In genomic region chr10:112423327-112423726, GRCm38 (mm10) we compare ENCODE assay signal across 13 mouse cellular contexts.
A peak's percentile ranks its signal among the peaks of the same experiment; 100 is the strongest.
DNase-seq lines count a peak whose midpoint lies in the region; ATAC-seq lines count a peak whose summit lies in the region.
"Had no signal": no experiment of that assay in that cellular context is flagged by ENCODE, and none has a peak within 500 bp of the region (broad histone marks: within the 10 kb centered on the region; RNA-seq: fewer than 3 reads in every experiment).

No protein-coding gene starts in this region.

- no peak overlapping the region for H3K4me3 ChIP-seq in kidney, embryonic 16.5 days (ENCODE audit: low read length)
- no peak overlapping the region for H3K4me3 ChIP-seq in limb, embryonic 10.5 days
- H3K4me3 ChIP-seq: midbrain, embryonic 10.5 days; neural tube, embryonic 13.5 days had no signal

- H3K36me3 ChIP-seq in kidney, embryonic 16.5 days (ENCODE audit: insufficient read depth, low read length) = no peaks in the 10 kb centered on the region
- no peaks in the 10 kb centered on the region for H3K36me3 ChIP-seq in limb, embryonic 10.5 days
- H3K36me3 ChIP-seq: midbrain, embryonic 10.5 days; neural tube, embryonic 13.5 days had no signal

- no peak for ATAC-seq in kidney, embryonic 16.5 days (ENCODE audit: low FRiP score, low TSS enrichment)
- no peak for ATAC-seq in megakaryocyte, adult 5-6 weeks (ENCODE audit: poor library complexity, severe bottlenecking)

- H3K4me2 ChIP-seq in kidney, embryonic 16.5 days (replicated peaks; ENCODE audit: low read depth, low read length) = no peak overlapping the region
- H3K4me2 ChIP-seq: neural tube, embryonic 13.5 days had no signal

- no peaks in the 10 kb centered on the region for H3K27me3 ChIP-seq in kidney, embryonic 16.5 days (ENCODE audit: insufficient read depth, low read length)
- H3K27me3 ChIP-seq in limb, embryonic 10.5 days (ENCODE audit: low read depth, poor library complexity, severe bottlenecking) = no peaks in the 10 kb centered on the region
- H3K27me3 ChIP-seq: neural tube, embryonic 13.5 days had no signal

- H3K27ac ChIP-seq in kidney, embryonic 16.5 days (ENCODE audit: low read length) = no peak overlapping the region
- no peak overlapping the region for H3K27ac ChIP-seq in limb, embryonic 10.5 days
- H3K27ac ChIP-seq: midbrain, embryonic 10.5 days; neural tube, embryonic 13.5 days had no signal

- no peaks in the 10 kb centered on the region for H3K9me3 ChIP-seq in kidney, embryonic 16.5 days (ENCODE audit: low read length)
- H3K9me3 ChIP-seq in limb, embryonic 10.5 days (replicated peaks) = no peaks in the 10 kb centered on the region
- H3K9me3 ChIP-seq: midbrain, embryonic 10.5 days; neural tube, embryonic 13.5 days had no signal

- 48% methylated on average over 10 of the region's 10 CpGs for WGBS in kidney, embryonic 16.5 days
- 58% methylated on average over 10 of the region's 10 CpGs for WGBS in limb, embryonic 10.5 days

- H3K4me1 ChIP-seq in kidney, embryonic 16.5 days (ENCODE audit: insufficient read depth, low read length) = no peaks in the 10 kb centered on the region
- H3K4me1 ChIP-seq in limb, embryonic 10.5 days = no peaks in the 10 kb centered on the region
- H3K4me1 ChIP-seq: midbrain, embryonic 10.5 days; neural tube, embryonic 13.5 days had no signal

- H3K9ac ChIP-seq in kidney, embryonic 16.5 days (replicated peaks; ENCODE audit: low read length) = no peak overlapping the region
- H3K9ac ChIP-seq: neural tube, embryonic 13.5 days had no signal

- DNase-seq in adrenal gland, postnatal 10 days = peak; percentile 13
- DNase-seq in adrenal gland, adult 18-20 months (ENCODE audit: low spot score in 2 of 2) = no peak
- peak; percentile 16 for DNase-seq in kidney, postnatal 14 days
- DNase-seq in adipocyte (ENCODE audit: low spot score) = peak; percentile 55
- peak; percentile 33 for DNase-seq in limb, embryonic 10.5 days (ENCODE audit: low spot score)
- DNase-seq in yolk sac, embryonic 10.5 days (ENCODE audit: low spot score) = no peak
- DNase-seq: cerebellum, postnatal 25 days; gastrocnemius, postnatal 25 days; lung, adult 2 months had no signal

Comparison
In these comparisons a context has a peak if more than half of its experiments do, and no peak if none do; other contexts are left out.
1. DNase-seq: peak in adrenal gland, postnatal 10 days (single experiment), kidney, postnatal 14 days (single experiment), adipocyte (single experiment) and limb, embryonic 10.5 days (single experiment); none in adrenal gland, adult 18-20 months (0 of 2) and yolk sac, embryonic 10.5 days (single experiment).